Mouse (Mus musculus) hindbrain, embryonic 11.5 days (tissue): ENCODE data around the gene Yaf2. TPM values are rescaled to one million over a fixed set of nuclear protein-coding genes. Genes with fewer than 3 reads are reported as not detected.
A peak's percentile ranks its signal among the peaks of the same experiment; 100 is the strongest.

Source experiments
- ATAC-seq: fragments of 200-750 bp; cut with Nextera tagmentation; 2 replicates; pipeline ENCODE4 v1.8.0; 2017; ENCODE audit warnings: mild to moderate bottlenecking, moderate TSS enrichment, moderate library complexity; ENCODE audit not compliant: low FRiP score
- DNase-seq: peaks from one replicate; pipeline ENCODE4 v3.0.0-alpha.2; 2015; ENCODE audit warnings: low spot score
- H3K27ac ChIP-seq: fragments of 300-500 bp; sonication (generic); 2 replicates; pipeline ENCODE4 v1.5.1; 2014; ENCODE audit warnings: mild to moderate bottlenecking, low read depth, low read length
- H3K27me3 ChIP-seq: fragments of 300-500 bp; sonication (generic); 2 replicates; pipeline ENCODE4 v1.6.1; 2014; ENCODE audit warnings: mild to moderate bottlenecking, low read length, moderate library complexity, mixed read lengths; ENCODE audit not compliant: control insufficient read depth, insufficient read depth
- H3K36me3 ChIP-seq: fragments of 300-500 bp; sonication (generic); 2 replicates; pipeline ENCODE4 v1.6.1; 2014; ENCODE audit warnings: mild to moderate bottlenecking, low read length, moderate library complexity, mixed read lengths; ENCODE audit not compliant: control insufficient read depth, insufficient read depth
- H3K4me1 ChIP-seq: fragments of 300-500 bp; sonication (generic); replicated peaks from 2 replicates; pipeline ENCODE4 v1.6.1; 2014; ENCODE audit warnings: low read length, mixed read lengths; ENCODE audit not compliant: control insufficient read depth, insufficient read depth
- H3K4me2 ChIP-seq: fragments of 300-500 bp; sonication (generic); replicated peaks from 2 replicates; pipeline ENCODE4 v1.6.1; 2014; ENCODE audit warnings: mild to moderate bottlenecking, low read depth, low read length
- H3K4me3 ChIP-seq: fragments of 300-500 bp; sonication (generic); 2 replicates; pipeline ENCODE4 v1.5.1; 2014; ENCODE audit warnings: low read depth, low read length
- H3K9ac ChIP-seq: fragments of 300-500 bp; sonication (generic); 2 replicates; pipeline ENCODE4 v1.6.1; 2014; ENCODE audit warnings: low read depth, low read length
- H3K9me3 ChIP-seq: fragments of 300-500 bp; sonication (generic); 2 replicates; pipeline ENCODE4 v1.6.1; 2016; ENCODE audit warnings: low read length; ENCODE audit not compliant: control insufficient read depth
- WGBS: fragments of 180-500 bp; shearing (Covaris S2); extraction: QIAGEN DNeasy Blood & Tissue Kit; methylation state at CpG from one replicate; pipeline ENCODE4 v1.1.7; 2014; 5-methylcytosine and 5-hydroxymethylcytosine counted together
- polyA plus RNA-seq: library from polyadenylated mRNA; unstranded; fragments of >200 nt; fragmentation: Nextera tagmentation; extraction: Ambion mirVana; gene quantifications from 2 replicates; pipeline ENCODE4 v1.2.1, GENCODE M21; 2014

Yaf2 gene
- polyA plus RNA-seq, 1 experiment from 2014 or later: 130 TPM

GRCm38 (mm10) chr15:93358346-93359095 is 21.8 kb upstream of the Yaf2 start:
- Histone ChIP-seq H3K9ac (no peak overlapping the region), H3K4me3 (no peak overlapping the region), H3K27me3 (no peaks in the 10 kb centered on the region), H3K4me2 (no peak overlapping the region), H3K36me3 (no peaks in the 10 kb centered on the region), H3K4me1 (no peaks in the 10 kb centered on the region), H3K27ac (no peak overlapping the region), H3K9me3 (no peaks in the 10 kb centered on the region)
- WGBS: 93% methylated on average over 18 of the region's 19 CpGs
- DNase-seq: no peak
- ATAC-seq: no peak

DNA sequence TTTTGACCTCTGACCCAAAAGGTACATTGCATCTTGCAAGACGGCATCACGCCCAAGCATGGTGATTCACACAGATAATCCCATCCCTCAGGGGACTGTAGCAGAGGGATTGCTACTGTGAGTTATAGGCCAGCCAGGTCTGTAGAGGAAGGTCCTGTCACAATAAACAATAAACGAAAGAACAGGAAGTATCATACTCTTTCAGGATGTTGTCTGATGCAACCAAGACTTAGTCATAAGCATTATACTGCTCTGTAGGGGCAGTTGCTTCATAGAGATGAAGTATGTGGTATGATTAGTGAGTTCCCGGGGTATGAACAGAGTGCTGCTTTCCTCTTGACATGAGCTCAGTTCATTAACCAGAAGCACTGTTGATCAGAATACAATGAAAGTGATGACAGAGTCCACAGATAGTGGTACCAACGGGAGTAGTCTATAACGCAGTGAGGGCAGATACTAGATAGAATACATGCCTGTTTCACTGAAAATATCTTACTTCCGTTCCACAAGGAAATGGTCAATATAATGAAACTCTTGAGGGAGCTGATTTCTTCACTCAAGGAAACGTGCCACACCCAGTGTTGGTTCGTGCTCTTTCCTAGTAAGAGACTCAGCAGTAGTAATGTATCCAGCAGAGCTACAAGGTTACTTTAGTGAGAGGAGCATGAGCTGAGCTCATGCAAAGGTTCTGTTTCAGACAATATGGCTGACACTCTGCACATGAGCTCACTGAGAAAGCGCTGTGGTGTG is 4.1 kb upstream of the Yaf2 start:
- no peak for ATAC-seq

DNA sequence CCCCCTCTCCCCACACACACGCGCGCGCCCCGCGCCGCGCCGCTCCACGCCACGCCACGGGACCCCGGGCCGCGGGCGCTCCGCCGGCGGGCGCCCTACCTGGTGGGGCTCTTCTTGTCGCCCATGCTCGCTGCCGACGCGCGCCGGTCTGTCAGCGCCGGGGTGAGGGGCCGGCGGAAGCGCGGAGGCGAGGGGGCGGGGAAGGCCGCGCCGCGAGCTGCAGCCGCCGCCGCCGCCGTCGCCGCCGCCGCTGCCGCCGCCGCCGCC is 144 bp downstream of the Yaf2 start:
- no peak for ATAC-seq
- no CpG with 5 or more reads among the region's 52 CpGs for WGBS

More for the DNA sequence above, 4.1 kb upstream of the Yaf2 start:
- Histone ChIP-seq H3K27me3 (no peaks in the 10 kb centered on the region), H3K9ac (no peak overlapping the region), H3K27ac (no peak overlapping the region), H3K9me3 (no peaks in the 10 kb centered on the region), H3K4me3 (no peak overlapping the region), H3K4me2 (no peak overlapping the region), H3K36me3 (no peaks in the 10 kb centered on the region), H3K4me1 (no peaks in the 10 kb centered on the region)
- 89% methylated on average over 10 of the region's 10 CpGs for WGBS
- no peak for DNase-seq

DNA sequence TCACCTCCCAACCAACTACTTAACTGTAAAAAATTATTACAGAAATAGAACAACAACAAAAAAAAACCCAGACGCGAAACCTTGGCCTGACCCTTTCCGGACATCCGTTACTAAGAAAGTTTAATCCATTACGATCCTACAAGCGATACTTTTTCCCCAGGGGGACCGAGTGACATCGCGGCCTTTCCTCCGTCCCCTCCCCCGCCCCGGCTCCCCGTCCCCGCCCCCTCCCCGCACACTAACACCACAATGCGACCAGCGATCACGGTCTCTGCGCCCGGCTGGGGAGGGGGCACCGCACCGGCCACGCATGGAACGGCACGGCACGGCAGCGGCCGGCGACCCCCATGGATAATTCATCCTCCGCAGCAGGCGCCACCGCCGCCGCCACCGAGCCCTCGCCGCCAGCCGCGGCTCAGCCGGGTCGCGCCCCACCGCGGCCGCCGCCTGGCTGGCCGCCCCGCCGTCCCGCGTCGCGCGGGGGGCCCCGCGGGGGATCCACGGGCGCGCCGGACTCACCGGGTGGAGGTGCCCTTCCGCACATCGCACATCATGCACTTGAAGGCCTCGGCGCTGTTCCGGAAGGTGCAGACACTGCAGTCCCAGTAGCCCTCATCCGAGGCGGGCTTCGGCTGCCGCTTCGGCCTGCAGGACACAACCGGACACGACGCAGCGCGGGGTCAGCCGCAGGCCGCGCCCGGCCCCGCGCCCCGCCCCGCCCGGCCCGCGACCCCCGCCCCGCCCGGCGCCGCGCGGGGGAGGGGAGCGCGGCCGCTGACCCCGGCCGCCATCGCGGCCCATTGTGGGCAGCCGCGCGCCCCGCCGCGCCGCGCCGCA is 696 bp downstream of the Yaf2 start:
- Histone ChIP-seq H3K9ac (peak overlapping the region; percentile 94), H3K4me2 (peak overlapping the region; percentile 50), H3K27ac (peak overlapping the region; percentile 97), H3K4me3 (peak overlapping the region; percentile 79), H3K9me3 (no peaks in the 10 kb centered on the region), H3K27me3 (no peaks in the 10 kb centered on the region), H3K4me1 (no peaks in the 10 kb centered on the region), H3K36me3 (no peaks in the 10 kb centered on the region)
- DNase-seq: peak; percentile 66
- ATAC-seq: peak; percentile 58
- under 1% methylated on average over 55 of the region's 110 CpGs for WGBS

More for the DNA sequence above, 144 bp downstream of the Yaf2 start:
- Histone ChIP-seq H3K4me3 (peak overlapping the region; percentile 79), H3K36me3 (no peaks in the 10 kb centered on the region), H3K4me2 (peak overlapping the region; percentile 50; the same call in 1 of the 2 replicates), H3K9ac (peak overlapping the region; percentile 94), H3K27ac (peak overlapping the region; percentile 97), H3K27me3 (no peaks in the 10 kb centered on the region), H3K9me3 (no peaks in the 10 kb centered on the region), H3K4me1 (no peaks in the 10 kb centered on the region)
- DNase-seq: no peak

GRCm38 (mm10) chr15:93331256-93331655 is 5.5 kb downstream of the Yaf2 start:
- H3K9me3 ChIP-seq: no peaks in the 10 kb centered on the region
- 95% methylated on average over 11 of the region's 11 CpGs for WGBS

GRCm38 (mm10) chr15:93327235-93327634 is 9.5 kb downstream of the Yaf2 start:
- ATAC-seq: no peak

More at GRCm38 (mm10) chr15:93331256-93331655, 5.5 kb downstream of the Yaf2 start:
- Histone ChIP-seq H3K27me3 (no peaks in the 10 kb centered on the region), H3K36me3 (no peaks in the 10 kb centered on the region), H3K27ac (no peak overlapping the region), H3K9ac (no peak overlapping the region), H3K4me3 (no peak overlapping the region), H3K4me1 (no peaks in the 10 kb centered on the region), H3K4me2 (no peak overlapping the region)
- no peak for ATAC-seq
- no peak for DNase-seq

GRCm38 (mm10) chr15:93326651-93327050 is 10.1 kb downstream of the Yaf2 start:
- ATAC-seq: no peak
- WGBS: 84% methylated on average over 10 of the region's 10 CpGs
- no peaks in the 10 kb centered on the region for H3K36me3 ChIP-seq

More at GRCm38 (mm10) chr15:93327235-93327634, 9.5 kb downstream of the Yaf2 start:
- H3K9me3 ChIP-seq: no peaks in the 10 kb centered on the region
- no peak overlapping the region for H3K9ac ChIP-seq
- H3K36me3 ChIP-seq: no peaks in the 10 kb centered on the region
- H3K4me1 ChIP-seq: no peaks in the 10 kb centered on the region
- no peak overlapping the region for H3K4me3 ChIP-seq
- H3K27me3 ChIP-seq: no peaks in the 10 kb centered on the region
- no peak overlapping the region for H3K4me2 ChIP-seq
- no peak for DNase-seq
- WGBS: 68% methylated on average over 3 of the region's 3 CpGs
- no peak overlapping the region for H3K27ac ChIP-seq

GRCm38 (mm10) chr15:93325360-93325759 is 11.4 kb downstream of the Yaf2 start:
- H3K36me3 ChIP-seq: no peaks in the 10 kb centered on the region
- no peak for DNase-seq
- no peak for ATAC-seq
- no peak overlapping the region for H3K4me2 ChIP-seq
- no peaks in the 10 kb centered on the region for H3K4me1 ChIP-seq
- H3K27ac ChIP-seq: no peak overlapping the region
- H3K27me3 ChIP-seq: no peaks in the 10 kb centered on the region
- 78% methylated on average over 5 of the region's 5 CpGs for WGBS
- H3K4me3 ChIP-seq: no peak overlapping the region
- H3K9me3 ChIP-seq: no peaks in the 10 kb centered on the region
- no peak overlapping the region for H3K9ac ChIP-seq

More at GRCm38 (mm10) chr15:93326651-93327050, 10.1 kb downstream of the Yaf2 start:
- H3K27ac ChIP-seq: no peak overlapping the region
- no peak overlapping the region for H3K4me3 ChIP-seq
- no peaks in the 10 kb centered on the region for H3K9me3 ChIP-seq
- H3K4me2 ChIP-seq: no peak overlapping the region
- H3K27me3 ChIP-seq: no peaks in the 10 kb centered on the region
- no peak for DNase-seq
- no peaks in the 10 kb centered on the region for H3K4me1 ChIP-seq
- H3K9ac ChIP-seq: no peak overlapping the region
